Mouse (Mus musculus): ENCODE measurements around the gene Psd4. TPM values are rescaled to one million over a fixed set of nuclear protein-coding genes. Genes with fewer than 3 reads are reported as not detected.

The Psd4 gene
- total and polyA plus RNA-seq, 2 experiments from 2014 or later = 0.68 to 0.99 TPM

DNA sequence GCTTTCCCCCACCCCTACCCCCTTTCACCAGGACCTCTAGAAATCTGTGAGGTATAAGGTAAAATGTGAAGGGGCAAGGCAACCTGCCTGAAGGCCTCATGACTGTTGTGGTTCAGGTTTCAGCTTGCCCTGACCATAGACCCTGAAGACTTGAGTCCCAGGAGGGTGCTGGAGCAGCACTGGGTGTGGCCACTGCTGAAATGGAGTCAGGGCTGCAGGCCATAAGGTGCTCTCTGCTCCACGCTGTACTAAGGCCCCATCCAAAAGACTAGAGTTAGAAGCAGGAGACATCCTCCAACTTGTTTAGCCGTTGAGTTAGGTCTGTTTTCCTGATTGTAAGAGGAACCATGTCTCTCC is 19.6 kb downstream of the Psd4 start:
- Histone ChIP-seq H3K4me2 (ENCODE audit: low read depth, low read length) (peak overlapping the region; percentile 25; the same call in 1 of the 2 replicates), H3K36me3 (replicated peaks; ENCODE audit: control insufficient read depth, insufficient read depth, low read length) (no peaks in the 10 kb centered on the region), H3K9me3 (replicated peaks; ENCODE audit: control insufficient read depth, low read length) (no peaks in the 10 kb centered on the region), H3K9ac (replicated peaks; ENCODE audit: low read depth, low read length) (no peak overlapping the region), H3K4me3 (ENCODE audit: low read depth, low read length) (peak overlapping the region; percentile 22; the same call in 1 of the 2 replicates), H3K27ac (ENCODE audit: low read depth) (no peak overlapping the region), H3K4me1 (ENCODE audit: control insufficient read depth, insufficient read depth) (no peaks in the 10 kb centered on the region), H3K27me3 (ENCODE audit: control insufficient read depth, insufficient read depth, low read length) (no peaks in the 10 kb centered on the region)
- 82% methylated on average over 2 of the region's 2 CpGs for WGBS
- DNase-seq (ENCODE audit: low spot score) (no peak), ATAC-seq (ENCODE audit: insufficient read depth, low read depth) (no peak)
- no peak for TF ChIP-seq CTCF (IDR thresholded peaks at IDR 0.05; ENCODE audit: low read depth)
- no peak for TF ChIP-seq EP300 (IDR thresholded peaks at IDR 0.05; ENCODE audit: low read depth)

DNA sequence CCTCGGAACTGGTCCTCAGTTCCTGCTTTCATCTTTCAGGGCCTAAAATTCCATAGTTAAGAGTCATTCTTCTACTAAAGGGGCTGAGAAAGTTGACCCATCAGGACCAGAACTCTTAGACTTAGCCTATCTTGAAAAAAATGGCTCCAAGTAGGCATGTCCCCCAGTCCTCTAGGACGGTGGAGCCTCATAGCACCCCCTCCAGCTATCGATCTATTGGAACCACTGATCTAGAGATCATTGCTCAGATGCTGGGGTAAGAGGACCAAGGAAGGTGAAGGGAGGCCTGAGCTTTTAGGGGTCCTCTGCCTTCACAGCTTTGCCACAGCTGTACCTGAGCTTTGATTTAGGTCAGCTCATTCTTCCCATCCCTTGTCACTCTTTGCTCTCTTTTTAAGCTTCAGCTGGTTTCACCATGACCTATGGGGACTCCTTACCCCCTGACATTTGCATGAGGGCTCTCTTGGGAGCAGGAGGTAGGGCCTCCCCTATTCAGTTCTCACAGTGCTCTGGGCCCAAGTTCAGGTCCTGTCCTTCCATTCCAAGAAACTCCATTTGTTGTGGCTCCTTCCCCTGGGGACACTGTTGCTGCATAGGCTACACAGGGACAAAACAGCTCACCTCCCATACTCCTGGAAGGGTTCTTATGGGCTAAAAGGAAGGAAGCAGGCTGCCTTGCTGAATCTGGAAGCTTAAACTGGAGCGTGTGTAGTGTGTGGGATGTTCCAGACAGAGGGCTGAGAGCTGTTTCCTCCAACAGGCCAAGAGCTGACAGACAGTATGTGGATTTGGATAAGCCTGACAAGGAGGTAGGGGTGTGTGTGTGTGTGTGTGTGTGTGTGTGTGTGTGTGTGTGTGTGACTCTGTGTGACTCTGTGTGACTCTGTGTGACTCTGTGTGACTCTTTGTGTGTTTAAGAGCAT is 20.2 kb downstream of the Psd4 start:
- Histone ChIP-seq H3K9me3 (replicated peaks; ENCODE audit: control insufficient read depth, low read length) (no peaks in the 10 kb centered on the region), H3K9ac (replicated peaks; ENCODE audit: low read depth, low read length) (no peak overlapping the region), H3K36me3 (replicated peaks; ENCODE audit: control insufficient read depth, insufficient read depth, low read length) (no peaks in the 10 kb centered on the region), H3K27me3 (ENCODE audit: control insufficient read depth, insufficient read depth, low read length) (no peaks in the 10 kb centered on the region), H3K4me2 (ENCODE audit: low read depth, low read length) (peak overlapping the region; percentile 25; the same call in 1 of the 2 replicates), H3K4me1 (ENCODE audit: control insufficient read depth, insufficient read depth) (no peaks in the 10 kb centered on the region), H3K27ac (ENCODE audit: low read depth) (no peak overlapping the region), H3K4me3 (ENCODE audit: low read depth, low read length) (peak overlapping the region; percentile 22; the same call in 1 of the 2 replicates)
- ATAC-seq (ENCODE audit: insufficient read depth, low read depth) (no peak), DNase-seq (ENCODE audit: low spot score) (no peak)
- TF ChIP-seq EP300 (IDR thresholded peaks at IDR 0.05; ENCODE audit: low read depth) (no peak), CTCF (IDR thresholded peaks at IDR 0.05; ENCODE audit: low read depth) (no peak)
- 75% methylated on average over 4 of the region's 4 CpGs for WGBS

DNA sequence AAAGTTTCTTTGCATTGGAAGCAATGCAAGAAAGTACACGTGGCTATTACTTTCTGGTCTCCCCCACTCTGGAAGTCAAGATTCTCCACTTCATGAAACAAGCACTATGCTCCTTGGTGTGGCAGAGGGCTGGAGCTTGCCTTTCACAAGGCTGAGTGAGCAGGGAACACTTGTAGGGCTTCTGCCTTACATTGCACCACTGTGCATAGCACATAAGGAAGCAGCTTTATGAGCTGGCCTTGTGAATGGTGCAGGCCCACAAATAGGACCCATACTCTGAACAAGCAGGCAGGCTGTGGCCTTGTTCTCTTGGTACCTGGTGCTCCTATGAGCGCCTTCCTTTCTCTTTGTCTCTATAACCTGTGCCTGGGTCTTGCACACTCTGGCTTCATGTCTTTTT is 25.9 kb downstream of the Psd4 start:
- no peaks in the 10 kb centered on the region for H3K9me3 ChIP-seq (replicated peaks; ENCODE audit: control insufficient read depth, low read length)
- H3K27ac ChIP-seq (ENCODE audit: low read depth) = no peak overlapping the region
- no peaks in the 10 kb centered on the region for H3K36me3 ChIP-seq (replicated peaks; ENCODE audit: control insufficient read depth, insufficient read depth, low read length)
- DNase-seq (ENCODE audit: low spot score) (no peak), ATAC-seq (ENCODE audit: insufficient read depth, low read depth) (no peak)
- WGBS = 85% methylated on average over 2 of the region's 2 CpGs
- H3K4me1 ChIP-seq (ENCODE audit: control insufficient read depth, insufficient read depth) = no peaks in the 10 kb centered on the region
- no peaks in the 10 kb centered on the region for H3K27me3 ChIP-seq (ENCODE audit: control insufficient read depth, insufficient read depth, low read length)
- H3K9ac ChIP-seq (replicated peaks; ENCODE audit: low read depth, low read length) = no peak overlapping the region
- no peak overlapping the region for H3K4me2 ChIP-seq (ENCODE audit: low read depth, low read length)
- TF ChIP-seq CTCF (IDR thresholded peaks at IDR 0.05; ENCODE audit: low read depth) (no peak), EP300 (IDR thresholded peaks at IDR 0.05; ENCODE audit: low read depth) (no peak)
- H3K4me3 ChIP-seq (ENCODE audit: low read depth, low read length) = no peak overlapping the region

DNA sequence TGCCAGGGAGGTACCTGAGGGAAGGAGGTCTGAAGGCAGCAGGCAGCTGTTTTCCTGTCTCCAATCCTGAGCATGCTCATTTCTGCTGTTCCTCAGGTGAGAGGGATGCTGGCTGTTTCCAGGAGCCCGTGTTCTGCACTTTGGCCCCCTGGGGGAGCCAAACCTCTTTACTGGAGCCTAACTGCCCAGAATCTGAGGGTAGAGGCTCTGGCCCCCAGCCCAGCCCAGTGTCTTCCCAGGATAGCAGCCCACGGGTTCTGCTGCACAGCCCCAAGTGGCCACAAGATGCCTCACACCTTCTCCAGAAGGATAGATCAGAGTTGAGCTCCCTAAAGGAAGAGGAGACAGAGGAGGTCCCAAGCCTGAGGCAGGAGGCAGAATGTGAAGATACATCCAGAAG is 29.7 kb downstream of the Psd4 start:
- H3K9ac ChIP-seq (replicated peaks; ENCODE audit: low read depth, low read length) = no peak overlapping the region
- peaks cover 13% of the 10 kb centered on the region for H3K4me1 ChIP-seq (ENCODE audit: control insufficient read depth, insufficient read depth)
- 16% methylated on average over 2 of the region's 2 CpGs for WGBS
- H3K36me3 ChIP-seq (replicated peaks; ENCODE audit: control insufficient read depth, insufficient read depth, low read length) = no peaks in the 10 kb centered on the region
- H3K27me3 ChIP-seq (ENCODE audit: control insufficient read depth, insufficient read depth, low read length) = no peaks in the 10 kb centered on the region
- no peaks in the 10 kb centered on the region for H3K9me3 ChIP-seq (replicated peaks; ENCODE audit: control insufficient read depth, low read length)
- DNase-seq (ENCODE audit: low spot score) (no peak), ATAC-seq (ENCODE audit: insufficient read depth, low read depth) (no peak)
- H3K27ac ChIP-seq (ENCODE audit: low read depth) = no peak overlapping the region
- no peak for TF ChIP-seq EP300 (IDR thresholded peaks at IDR 0.05; ENCODE audit: low read depth)
- H3K4me2 ChIP-seq (ENCODE audit: low read depth, low read length) = no peak overlapping the region
- H3K4me3 ChIP-seq (ENCODE audit: low read depth, low read length) = no peak overlapping the region

DNA sequence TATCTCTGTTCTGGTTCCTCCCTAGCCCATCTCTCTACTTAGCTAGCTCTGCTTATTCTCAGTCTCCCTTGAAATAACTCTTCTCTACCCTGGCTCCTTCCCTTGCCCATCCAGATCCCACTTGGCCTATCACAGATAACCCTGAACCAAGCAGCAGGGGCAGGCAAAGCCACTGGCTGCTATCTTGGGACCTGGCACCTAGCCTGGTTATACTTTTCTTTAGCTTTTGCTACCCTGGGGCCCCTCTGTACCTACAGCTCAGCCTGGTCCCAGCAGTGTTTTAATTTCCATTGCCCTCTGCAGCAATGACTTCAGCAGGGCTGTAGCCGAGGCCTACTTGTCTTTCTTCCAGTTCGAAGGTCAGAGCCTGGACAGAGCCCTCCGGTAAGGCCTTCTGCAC is 33.3 kb downstream of the Psd4 start:
- Histone ChIP-seq H3K27me3 (ENCODE audit: control insufficient read depth, insufficient read depth, low read length) (peaks cover 12% of the 10 kb centered on the region), H3K4me2 (ENCODE audit: low read depth, low read length) (no peak overlapping the region), H3K9me3 (replicated peaks; ENCODE audit: control insufficient read depth, low read length) (no peaks in the 10 kb centered on the region), H3K4me1 (ENCODE audit: control insufficient read depth, insufficient read depth) (peaks cover 13% of the 10 kb centered on the region), H3K4me3 (ENCODE audit: low read depth, low read length) (no peak overlapping the region), H3K27ac (ENCODE audit: low read depth) (no peak overlapping the region), H3K36me3 (replicated peaks; ENCODE audit: control insufficient read depth, insufficient read depth, low read length) (no peaks in the 10 kb centered on the region), H3K9ac (replicated peaks; ENCODE audit: low read depth, low read length) (no peak overlapping the region; the same call in 1 of the 2 replicates)
- 56% methylated on average over 3 of the region's 3 CpGs for WGBS
- peak; percentile 59 for ATAC-seq (ENCODE audit: insufficient read depth, low read depth)
- TF ChIP-seq EP300 (IDR thresholded peaks at IDR 0.05; ENCODE audit: low read depth) (no peak), CTCF (IDR thresholded peaks at IDR 0.05; ENCODE audit: low read depth) (no peak)
- DNase-seq (ENCODE audit: low spot score) = no peak
